Mouse (Mus musculus) CH12.LX (cell line): ENCODE data around the gene Fry. TPM values are rescaled to one million over a fixed set of nuclear protein-coding genes. Genes with fewer than 3 reads are reported as not detected.

Experiments
- DNase-seq: peaks from one replicate; pipeline ENCODE4 v3.0.0-alpha.2; 2013; ENCODE audit errors: extremely low read depth
- H3K27ac ChIP-seq: 2 replicates; pipeline ENCODE4 v1.5.1; 2012; ENCODE audit warnings: low read depth, mild to moderate bottlenecking, control low read depth, moderate library complexity; ENCODE audit not compliant: insufficient read depth
- H3K27me3 ChIP-seq: replicated peaks from 2 replicates; pipeline ENCODE3; 2012; ENCODE audit warnings: inconsistent platforms
- H3K36me3 ChIP-seq, 2 experiments: replicated peaks in 1 of 2; 2 replicates each; pipeline versions ENCODE3 to v1.6.1; 2012; ENCODE audit warnings: inconsistent platforms in 1 of 2, low read length in 1 of 2, mild to moderate bottlenecking in 1 of 2, mixed read lengths in 1 of 2, moderate library complexity in 1 of 2; ENCODE audit not compliant: control insufficient read depth in 1 of 2, insufficient read depth in 1 of 2
- H3K4me1 ChIP-seq, 2 experiments: 2 replicates each; pipeline ENCODE4 v1.6.1; 2012; ENCODE audit warnings: inconsistent platforms in 1 of 2, moderate library complexity in 1 of 2; ENCODE audit not compliant: insufficient read depth in 2 of 2, control insufficient read depth in 1 of 2
- H3K4me2 ChIP-seq: 2 replicates; pipeline ENCODE4 v1.6.1; 2012; ENCODE audit warnings: low read depth, mild to moderate bottlenecking, control low read depth; ENCODE audit not compliant: poor library complexity, insufficient read depth, severe bottlenecking
- H3K4me3 ChIP-seq, 3 experiments: fragments of 150-350 bp in 1 of 3; sonication (generic) in 1 of 3; replicated peaks in 1 of 3; 2 replicates each; pipeline versions ENCODE3 to v1.5.1; 2011 to 2012; ENCODE audit warnings: low read depth in 2 of 3, low read length in 2 of 3, mild to moderate bottlenecking in 2 of 3, moderate library complexity in 2 of 3, control low read depth in 1 of 3, improper control_type of control experiment in 1 of 3, inconsistent platforms in 1 of 3, mixed read lengths in 1 of 3; ENCODE audit not compliant: poor library complexity in 1 of 3
- H3K79me2 ChIP-seq: replicated peaks from 2 replicates; pipeline ENCODE4 v1.6.1; 2012; ENCODE audit warnings: mild to moderate bottlenecking, moderate library complexity; ENCODE audit not compliant: control insufficient read depth, poor library complexity, insufficient read depth, severe bottlenecking; ENCODE audit errors: extremely low read depth
- H3K9ac ChIP-seq: 2 replicates; pipeline ENCODE4 v1.6.1; 2012; ENCODE audit warnings: low read depth, mild to moderate bottlenecking, control low read depth, moderate library complexity; ENCODE audit not compliant: insufficient read depth
- H3K9me3 ChIP-seq: replicated peaks from 2 replicates; pipeline ENCODE3; 2012; ENCODE audit warnings: low read length, inconsistent platforms, mixed read lengths
- CHD1 ChIP-seq: IDR thresholded peaks from 2 replicates; pipeline ENCODE4 v1.6.1; 2012; ENCODE audit warnings: low read depth, low read length, improper control_type of control experiment, inconsistent platforms
- CHD2 ChIP-seq: IDR thresholded peaks from 2 replicates; pipeline ENCODE4 v1.6.1; 2011; ENCODE audit warnings: low read length, improper control_type of control experiment
- CTCF ChIP-seq, 2 experiments: IDR thresholded peaks in 1 of 2; conservative IDR thresholded peaks in 1 of 2; 2 replicates each; pipeline ENCODE4 v1.5.1; 2011 to 2012; ENCODE audit warnings: low read depth in 2 of 2, low read length in 2 of 2, improper control_type of control experiment in 1 of 2, inconsistent platforms in 1 of 2, mild to moderate bottlenecking in 1 of 2, moderate library complexity in 1 of 2
- E2F4 ChIP-seq: IDR thresholded peaks from 2 replicates; pipeline ENCODE4 v1.6.1; 2011; ENCODE audit warnings: low read depth, low read length, improper control_type of control experiment; ENCODE audit not compliant: insufficient replicate concordance
- ETS1 ChIP-seq: conservative IDR thresholded peaks from 2 replicates; pipeline ENCODE4 v1.6.1; 2012; ENCODE audit warnings: low read depth, mild to moderate bottlenecking, inconsistent platforms, low read length, improper control_type of control experiment, moderate library complexity
- JUN ChIP-seq: IDR thresholded peaks from 2 replicates; pipeline ENCODE4 v1.6.1; 2011; ENCODE audit warnings: low read depth, mild to moderate bottlenecking, low read length, improper control_type of control experiment, moderate library complexity; ENCODE audit not compliant: insufficient read depth
- JUND ChIP-seq: conservative IDR thresholded peaks from 2 replicates; pipeline ENCODE4 v1.6.1; 2011; ENCODE audit warnings: low read depth, low read length, improper control_type of control experiment
- KAT2A ChIP-seq: IDR thresholded peaks from 2 replicates; pipeline ENCODE4 v1.6.1; 2012; ENCODE audit warnings: low read length, improper control_type of control experiment, inconsistent platforms; ENCODE audit not compliant: insufficient replicate concordance
- MAX ChIP-seq: IDR thresholded peaks from 2 replicates; pipeline ENCODE4 v1.6.1; 2011; ENCODE audit warnings: low read length, improper control_type of control experiment
- MAZ ChIP-seq: IDR thresholded peaks from 2 replicates; pipeline ENCODE4 v1.6.1; 2012; ENCODE audit warnings: low read depth, mild to moderate bottlenecking, inconsistent platforms, low read length, improper control_type of control experiment, moderate library complexity
- NELFE ChIP-seq: IDR thresholded peaks from 2 replicates; pipeline ENCODE4 v1.6.1; 2011; ENCODE audit warnings: low read depth, low read length, improper control_type of control experiment
- NRF1 ChIP-seq: IDR thresholded peaks from 2 replicates; pipeline ENCODE4 v1.6.1; 2014; ENCODE audit warnings: low read depth, mild to moderate bottlenecking, inconsistent platforms, low read length, improper control_type of control experiment, moderate library complexity
- SMC3 ChIP-seq: IDR thresholded peaks from 2 replicates; pipeline ENCODE4 v1.6.1; 2011; ENCODE audit warnings: low read depth, low read length, improper control_type of control experiment
- USF1 ChIP-seq: IDR thresholded peaks from 2 replicates; pipeline ENCODE4 v1.6.1; 2014; ENCODE audit warnings: low read depth, mild to moderate bottlenecking, inconsistent platforms, low read length, improper control_type of control experiment
- ZKSCAN1 ChIP-seq: IDR thresholded peaks from 2 replicates; pipeline ENCODE4 v1.6.1; 2012; ENCODE audit warnings: low read depth, inconsistent platforms, low read length, improper control_type of control experiment, borderline replicate concordance
- dilution Hi-C: fragments of 300-500 bp; cut with MboI; formaldehyde crosslinking; loops from 2 replicates; pipeline ENCODE4 v1.14.3; 2020; ENCODE audit warnings: low sequenced_read_pairs; ENCODE audit not compliant: extremely low pct_unique_long_range_greater_than_20kb, extremely low pct_ligation_motif_present
- in situ Hi-C: fragments of 300-500 bp; cut with MboI; formaldehyde crosslinking; loops from 3 replicates; pipeline ENCODE4 v1.14.3; 2019; ENCODE audit warnings: low sequenced_read_pairs, low pct_ligation_motif_present, low pct_unique_long_range_greater_than_20kb, mixed read lengths
- polyA plus RNA-seq: library from polyadenylated mRNA; unstranded; fragments of >175 nt; gene quantifications from 2 replicates; pipeline ENCODE4 v1.2.1, GENCODE M21; 2012; ENCODE audit warnings: low read depth; ENCODE audit not compliant: insufficient read length
- total RNA-seq, 2 experiments: library from RNA; depleted of rRNA; stranded (reverse); fragments of 300-350 nt in 1 of 2; fragments of >200 nt in 1 of 2; gene quantifications; 2 replicates each; pipeline ENCODE4 v1.2.3; 2012 to 2014

Gene Fry
- total and polyA plus RNA-seq, 3 experiments, result 0.34 to 0.80 (median 0.34) TPM

- H3K27ac ChIP-seq, result no peak overlapping the region
- no peak for DNase-seq
- no peak overlapping the region for H3K9ac ChIP-seq
- H3K9me3 ChIP-seq, result peaks cover 17% of the 10 kb centered on the region
- H3K4me2 ChIP-seq, result no peak overlapping the region
- no peak overlapping the region for H3K4me3 ChIP-seq
- in situ Hi-C loops, result no loop called here
- H3K36me3 ChIP-seq, result no peaks in the 10 kb centered on the region
- no peaks in the 10 kb centered on the region for H3K4me1 ChIP-seq
- TF ChIP-seq CTCF (conservative IDR thresholded peaks at IDR 0.05 in 1 of 2, IDR thresholded peaks at IDR 0.05 in 1 of 2; ENCODE audit: low read depth in 2 of 2, low read length in 2 of 2), result 0 out of 4 replicates have a peak, but pooled peaks of 1 of the 2 experiments have one; percentile 8
- no peak for TF ChIP-seq CHD2
- TF ChIP-seq, all 38 proteins: peak for 1
- H3K79me2 ChIP-seq, result no peaks in the 10 kb centered on the region
- peaks cover 7% of the 10 kb centered on the region for H3K27me3 ChIP-seq
- dilution Hi-C loops, result no loop called here
These were observed 335.0 kb downstream of the Fry start for GRCm38 (mm10) chr5:150453490-150453889.

- Histone ChIP-seq H3K4me1 (no peaks in the 10 kb centered on the region), H3K79me2 (no peaks in the 10 kb centered on the region), H3K27me3 (no peaks in the 10 kb centered on the region), H3K9me3 (peaks cover 15% of the 10 kb centered on the region), H3K9ac (peak overlapping the region; percentile 23; the same call in 1 of the 2 replicates), H3K4me2 (peak overlapping the region; percentile 68), H3K27ac (no peak overlapping the region), H3K36me3 (no peaks in the 10 kb centered on the region), H3K4me3 (no peak overlapping the region)
- no peak for TF ChIP-seq JUN
- TF ChIP-seq CHD1, result no peak
- TF ChIP-seq ETS1, result no peak
- no peak for TF ChIP-seq ZKSCAN1
- no peak for TF ChIP-seq NRF1
- TF ChIP-seq JUND, result no peak
- TF ChIP-seq NELFE, result no peak
- TF ChIP-seq KAT2A, result no peak
- TF ChIP-seq E2F4, result no peak
- TF ChIP-seq MAX, result no peak
- TF ChIP-seq SMC3, result no peak
- no peak for TF ChIP-seq USF1
- no peak for TF ChIP-seq MAZ
- in situ Hi-C loops, result no loop called here
- DNase-seq, result no peak
- dilution Hi-C loops, result no loop called here
These were observed 338.9 kb downstream of the Fry start for GRCm38 (mm10) chr5:150457165-150457903.
